Mouse (Mus musculus) small intestine, adult 2 months (tissue): ENCODE data around the gene Rasgef1b.

Source experiments
- CTCF ChIP-seq: fragments of 200-500 bp; IDR thresholded peaks from 2 replicates; pipeline ENCODE4 v1.5.1; 2012; ENCODE audit warnings: low read depth, mild to moderate bottlenecking, control low read depth, inconsistent platforms, low read length, moderate library complexity, mixed read lengths; ENCODE audit not compliant: insufficient replicate concordance, insufficient read length; ENCODE audit errors: extremely low read depth
- POLR2A ChIP-seq: fragments of 200-500 bp; IDR thresholded peaks from 2 replicates; pipeline ENCODE4 v1.6.1; 2012; ENCODE audit warnings: low read depth, mild to moderate bottlenecking, control low read depth, inconsistent platforms, low read length, moderate library complexity

GRCm38 (mm10) chr5:99350030-99350429 is 378.8 kb downstream of the Rasgef1b start:
- TF ChIP-seq CTCF (no peak), POLR2A (no peak)
